Mouse (Mus musculus) lung, adult 2 months (tissue): ENCODE data around the gene Snapc4. TPM values are rescaled to one million over a fixed set of nuclear protein-coding genes. Genes with fewer than 3 reads are reported as not detected.

Experiments used
- DNase-seq: peaks from one replicate; pipeline ENCODE4 v3.0.0; 2022
- H3K4me1 ChIP-seq: fragments of 200-500 bp; 2 replicates; pipeline ENCODE4 v1.6.1; 2011; ENCODE audit warnings: low read length; ENCODE audit not compliant: control insufficient read depth, insufficient read depth
- H3K4me3 ChIP-seq: fragments of 200-500 bp; replicated peaks from 2 replicates; pipeline ENCODE3; 2011; ENCODE audit warnings: low read depth, mild to moderate bottlenecking, control low read depth, low read length; ENCODE audit errors: extremely low read depth
- CTCF ChIP-seq: fragments of 200-500 bp; IDR thresholded peaks from 2 replicates; pipeline ENCODE4 v1.5.1; 2011; ENCODE audit warnings: mild to moderate bottlenecking, low read length, control low read depth; ENCODE audit not compliant: insufficient read depth
- POLR2A ChIP-seq: fragments of 200-500 bp; IDR thresholded peaks from 2 replicates; pipeline ENCODE4 v1.6.1; 2011; ENCODE audit warnings: low read depth, mild to moderate bottlenecking, control low read depth, low read length, borderline replicate concordance; ENCODE audit errors: extremely low read depth
- WGBS: fragments of 180-500 bp; shearing (Covaris S2); methylation state at CpG from one replicate; pipeline ENCODE4 v1.1.7; 2018; 5-methylcytosine and 5-hydroxymethylcytosine counted together
- polyA plus RNA-seq: library from polyadenylated mRNA; depleted of rRNA; stranded (reverse); fragments of >200 nt; gene quantifications from 2 replicates; pipeline ENCODE4 v1.2.3, GENCODE M21; 2012

The Snapc4 gene
- polyA plus RNA-seq, 1 experiment: 31.0 TPM

GRCm38 (mm10) chr2:26408515-26409356 lies 28.3 kb upstream of the Snapc4 start, which contains the start of gene Inpp5e:
Gene Inpp5e, minus strand, starts transcription at chr2:26409203.
- H3K4me1 ChIP-seq: peaks cover 11% of the 10 kb centered on the region
- under 1% methylated on average over 56 of the region's 57 CpGs for WGBS
- H3K4me3 ChIP-seq: peak within 1 kb of the TSS; percentile 82
- peak; percentile 99 for DNase-seq
- TF ChIP-seq CTCF: peak; percentile 56; the same call in 1 of the 2 replicates
- 0 out of 2 replicates have a peak, but pooled peaks have one; percentile 20 for TF ChIP-seq POLR2A

- Histone ChIP-seq H3K4me3 (no peak overlapping the region), H3K4me1 (peaks cover 7% of the 10 kb centered on the region)
- 80% methylated on average over 8 of the region's 8 CpGs for WGBS
- TF ChIP-seq POLR2A: no peak
- no peak for TF ChIP-seq CTCF
- DNase-seq: no peak
Observed at GRCm38 (mm10) chr2:26403306-26403705, 22.9 kb upstream of the Snapc4 start.

- Histone ChIP-seq H3K4me3 (no peak overlapping the region), H3K4me1 (no peaks in the 10 kb centered on the region; the same call in 1 of the 2 replicates)
- 73% methylated on average over 1 of the region's 1 CpGs for WGBS
- no peak for TF ChIP-seq CTCF
- TF ChIP-seq POLR2A: no peak
- no peak for DNase-seq
Observed at GRCm38 (mm10) chr2:26402265-26402664, 21.8 kb upstream of the Snapc4 start.

GRCm38 (mm10) chr2:26401023-26401422 lies 20.6 kb upstream of the Snapc4 start:
- TF ChIP-seq CTCF: no peak
- no peak for TF ChIP-seq POLR2A
- no peak for DNase-seq
- WGBS: 90% methylated on average over 4 of the region's 4 CpGs
- H3K4me1 ChIP-seq: no peaks in the 10 kb centered on the region
- no peak overlapping the region for H3K4me3 ChIP-seq

GRCm38 (mm10) chr2:26400296-26400695 lies 19.8 kb upstream of the Snapc4 start:
- TF ChIP-seq POLR2A (no peak), CTCF (no peak)
- no peak for DNase-seq
- no peak overlapping the region for H3K4me3 ChIP-seq
- H3K4me1 ChIP-seq: no peaks in the 10 kb centered on the region
- WGBS: 84% methylated on average over 5 of the region's 5 CpGs

GRCm38 (mm10) chr2:26399647-26400046 lies 19.2 kb upstream of the Snapc4 start:
- H3K4me1 ChIP-seq: no peaks in the 10 kb centered on the region
- 61% methylated on average over 5 of the region's 5 CpGs for WGBS
- TF ChIP-seq POLR2A (no peak), CTCF (no peak)
- no peak for DNase-seq
- no peak overlapping the region for H3K4me3 ChIP-seq

- 86% methylated on average over 8 of the region's 8 CpGs for WGBS
- H3K4me3 ChIP-seq: no peak overlapping the region
- TF ChIP-seq CTCF: no peak
- no peak for TF ChIP-seq POLR2A
- DNase-seq: no peak
- H3K4me1 ChIP-seq: no peaks in the 10 kb centered on the region
Observed at GRCm38 (mm10) chr2:26398978-26399377, 18.5 kb upstream of the Snapc4 start.

GRCm38 (mm10) chr2:26391617-26392016 lies 11.2 kb upstream of the Snapc4 start:
- Histone ChIP-seq H3K4me3 (no peak overlapping the region), H3K4me1 (peaks cover 10% of the 10 kb centered on the region)
- no peak for TF ChIP-seq POLR2A
- WGBS: 90% methylated on average over 6 of the region's 6 CpGs
- DNase-seq: no peak

GRCm38 (mm10) chr2:26390954-26391353 lies 10.5 kb upstream of the Snapc4 start:
- 73% methylated on average over 3 of the region's 3 CpGs for WGBS
- peaks cover 10% of the 10 kb centered on the region for H3K4me1 ChIP-seq
- DNase-seq: no peak
- H3K4me3 ChIP-seq: no peak overlapping the region
- no peak for TF ChIP-seq POLR2A
- no peak for TF ChIP-seq CTCF

- TF ChIP-seq CTCF (no peak), POLR2A (peak; percentile 76; the same call in 1 of the 2 replicates)
- H3K4me3 ChIP-seq: peak within 1 kb of the TSS; percentile 89
- under 1% methylated on average over 59 of the region's 60 CpGs for WGBS
- H3K4me1 ChIP-seq: peaks cover 10% of the 10 kb centered on the region
- DNase-seq: peak; percentile 85
Observed at GRCm38 (mm10) chr2:26389154-26389690, 8.8 kb upstream of the Snapc4 start, which contains the start of the genes Entr1 and Pmpca. Gene Entr1, minus strand, starts transcription at chr2:26389316. Gene Pmpca, plus strand, starts transcription at chr2:26389339.
